Mouse (Mus musculus): ENCODE results near the gene Gclm. TPM values are rescaled to one million over a fixed set of nuclear protein-coding genes. Genes with fewer than 3 reads are reported as not detected.

Gene Gclm
- total and polyA plus RNA-seq, 2 experiments from 2014 or later: 27.7 to 51.2 TPM

GRCm38 (mm10) chr3:122208296-122209225 is 36.8 kb upstream of the Gclm start:
- H3K9me3 ChIP-seq (ENCODE audit: low read length): no peaks in the 10 kb centered on the region
- H3K4me3 ChIP-seq (ENCODE audit: low read depth, low read length): no peak overlapping the region
- no peak overlapping the region for H3K27ac ChIP-seq (ENCODE audit: low read depth, low read length)
- 88% methylated on average over 15 of the region's 15 CpGs for WGBS
- no peak for TF ChIP-seq CTCF (IDR thresholded peaks at IDR 0.05)
- ATAC-seq (ENCODE audit: low FRiP score) (no peak), DNase-seq (ENCODE audit: low spot score) (no peak)
- H3K27me3 ChIP-seq (ENCODE audit: insufficient read depth, low read length): no peaks in the 10 kb centered on the region
- no peaks in the 10 kb centered on the region for H3K36me3 ChIP-seq (ENCODE audit: insufficient read depth, low read length)
- no peak overlapping the region for H3K9ac ChIP-seq (replicated peaks; ENCODE audit: low read length, poor library complexity, severe bottlenecking)
- no peaks in the 10 kb centered on the region for H3K4me1 ChIP-seq (ENCODE audit: insufficient read depth, low read length)
- H3K4me2 ChIP-seq (ENCODE audit: low read depth, low read length, poor library complexity, severe bottlenecking): no peak overlapping the region

- ATAC-seq (ENCODE audit: low FRiP score): no peak
- DNase-seq (ENCODE audit: low spot score): no peak
- H3K27ac ChIP-seq (ENCODE audit: low read depth, low read length): no peak overlapping the region
- no peak for TF ChIP-seq CTCF (IDR thresholded peaks at IDR 0.05)
- H3K4me2 ChIP-seq (ENCODE audit: low read depth, low read length, poor library complexity, severe bottlenecking): no peak overlapping the region
- H3K9ac ChIP-seq (replicated peaks; ENCODE audit: low read length, poor library complexity, severe bottlenecking): no peak overlapping the region
- no peak overlapping the region for H3K4me3 ChIP-seq (ENCODE audit: low read depth, low read length)
- H3K4me1 ChIP-seq (ENCODE audit: insufficient read depth, low read length): no peaks in the 10 kb centered on the region
- no peaks in the 10 kb centered on the region for H3K27me3 ChIP-seq (ENCODE audit: insufficient read depth, low read length)
- no peaks in the 10 kb centered on the region for H3K36me3 ChIP-seq (ENCODE audit: insufficient read depth, low read length)
- 89% methylated on average over 11 of the region's 11 CpGs for WGBS
- no peaks in the 10 kb centered on the region for H3K9me3 ChIP-seq (ENCODE audit: low read length)
These were observed 35.8 kb upstream of the Gclm start for GRCm38 (mm10) chr3:122209511-122209910.

- Histone ChIP-seq H3K9me3 (ENCODE audit: low read length) (no peaks in the 10 kb centered on the region), H3K36me3 (ENCODE audit: insufficient read depth, low read length) (no peaks in the 10 kb centered on the region), H3K4me3 (ENCODE audit: low read depth, low read length) (no peak overlapping the region), H3K27ac (ENCODE audit: low read depth, low read length) (no peak overlapping the region), H3K27me3 (ENCODE audit: insufficient read depth, low read length) (no peaks in the 10 kb centered on the region), H3K4me2 (ENCODE audit: low read depth, low read length, poor library complexity, severe bottlenecking) (no peak overlapping the region), H3K9ac (replicated peaks; ENCODE audit: low read length, poor library complexity, severe bottlenecking) (no peak overlapping the region), H3K4me1 (ENCODE audit: insufficient read depth, low read length) (no peaks in the 10 kb centered on the region)
- ATAC-seq (ENCODE audit: low FRiP score) (no peak), DNase-seq (ENCODE audit: low spot score) (no peak)
- WGBS: 69% methylated on average over 5 of the region's 5 CpGs
- no peak for TF ChIP-seq CTCF (IDR thresholded peaks at IDR 0.05)
These were observed 34.9 kb upstream of the Gclm start for GRCm38 (mm10) chr3:122210434-122210833.

GRCm38 (mm10) chr3:122210846-122211245 is 34.5 kb upstream of the Gclm start:
- no peak for ATAC-seq (ENCODE audit: low FRiP score)
- no peak for TF ChIP-seq CTCF (IDR thresholded peaks at IDR 0.05)
- 94% methylated on average over 7 of the region's 7 CpGs for WGBS
- Histone ChIP-seq H3K27ac (ENCODE audit: low read depth, low read length) (no peak overlapping the region), H3K4me2 (ENCODE audit: low read depth, low read length, poor library complexity, severe bottlenecking) (no peak overlapping the region), H3K27me3 (ENCODE audit: insufficient read depth, low read length) (no peaks in the 10 kb centered on the region), H3K4me3 (ENCODE audit: low read depth, low read length) (no peak overlapping the region), H3K9ac (replicated peaks; ENCODE audit: low read length, poor library complexity, severe bottlenecking) (no peak overlapping the region), H3K4me1 (ENCODE audit: insufficient read depth, low read length) (no peaks in the 10 kb centered on the region), H3K9me3 (ENCODE audit: low read length) (no peaks in the 10 kb centered on the region), H3K36me3 (ENCODE audit: insufficient read depth, low read length) (no peaks in the 10 kb centered on the region)
- no peak for DNase-seq (ENCODE audit: low spot score)

- ATAC-seq (ENCODE audit: low FRiP score) (no peak), DNase-seq (ENCODE audit: low spot score) (no peak)
- no peak for TF ChIP-seq CTCF (IDR thresholded peaks at IDR 0.05)
- H3K4me2 ChIP-seq (ENCODE audit: low read depth, low read length, poor library complexity, severe bottlenecking): no peak overlapping the region
- H3K36me3 ChIP-seq (ENCODE audit: insufficient read depth, low read length): no peaks in the 10 kb centered on the region
- H3K9ac ChIP-seq (replicated peaks; ENCODE audit: low read length, poor library complexity, severe bottlenecking): no peak overlapping the region
- no peaks in the 10 kb centered on the region for H3K9me3 ChIP-seq (ENCODE audit: low read length)
- no peaks in the 10 kb centered on the region for H3K4me1 ChIP-seq (ENCODE audit: insufficient read depth, low read length)
- no peak overlapping the region for H3K27ac ChIP-seq (ENCODE audit: low read depth, low read length)
- no peak overlapping the region for H3K4me3 ChIP-seq (ENCODE audit: low read depth, low read length)
- no peaks in the 10 kb centered on the region for H3K27me3 ChIP-seq (ENCODE audit: insufficient read depth, low read length)
- WGBS: 83% methylated on average over 13 of the region's 13 CpGs
These were observed 33.8 kb upstream of the Gclm start for GRCm38 (mm10) chr3:122211446-122212125.

Data from midbrain, postnatal 0 days (tissue).